Mouse (Mus musculus): Measurements from ENCODE around the gene Zfp316. TPM values are rescaled to one million over a fixed set of nuclear protein-coding genes. Genes with fewer than 3 reads are reported as not detected.

Zfp316 gene
- polyA plus RNA-seq, 1 experiment from 2014 or later = 8.7 TPM

DNA sequence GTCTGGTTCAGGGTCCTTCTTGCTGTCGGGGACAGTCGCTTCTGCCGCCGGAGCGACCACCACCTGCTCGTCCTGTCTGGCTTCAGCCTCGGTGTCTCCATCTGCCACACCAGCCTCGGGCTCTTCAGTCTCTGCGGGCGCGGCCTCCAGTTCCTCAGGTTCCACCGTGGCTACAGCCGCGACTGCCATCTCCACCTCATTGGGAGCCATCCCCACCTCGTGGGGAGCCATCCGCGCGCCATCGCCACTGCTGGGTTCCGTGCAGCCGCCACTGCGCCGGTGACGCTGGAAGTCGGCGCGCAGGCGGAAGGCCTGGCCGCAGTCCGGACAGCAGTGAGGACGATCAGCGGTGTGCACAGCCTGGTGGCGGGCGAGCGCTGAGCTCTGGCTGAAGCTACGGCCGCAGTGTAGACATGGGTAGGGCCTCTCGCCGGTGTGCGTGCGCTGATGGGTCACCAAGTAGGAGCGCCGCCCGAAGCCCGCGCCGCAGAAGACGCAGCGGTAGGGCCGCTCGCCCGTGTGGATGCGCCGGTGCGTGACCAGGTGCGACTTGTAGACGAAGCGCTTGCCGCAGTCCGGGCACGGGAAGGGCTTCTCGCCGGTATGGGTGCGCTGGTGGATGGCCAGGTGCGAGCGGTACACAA, 15.2 kb downstream of the Zfp316 start:
- H3K27ac ChIP-seq (ENCODE audit: low read length) = no peak overlapping the region
- 0 out of 2 replicates have a peak overlapping the region, but pooled peaks have one; percentile 50 for H3K9ac ChIP-seq (ENCODE audit: low read depth, low read length)
- no peak for ATAC-seq
- no peak overlapping the region for H3K4me3 ChIP-seq (ENCODE audit: low read depth, low read length)
- peaks cover 45% of the 10 kb centered on the region for H3K36me3 ChIP-seq (ENCODE audit: control insufficient read depth, insufficient read depth, low read length)
- no peak overlapping the region for H3K4me2 ChIP-seq (ENCODE audit: low read length)
- H3K27me3 ChIP-seq (ENCODE audit: control insufficient read depth, insufficient read depth, low read depth, low read length) = peaks cover 28% of the 10 kb centered on the region
- peaks cover 14% of the 10 kb centered on the region for H3K4me1 ChIP-seq (ENCODE audit: control insufficient read depth, insufficient read depth, low read length)
- H3K9me3 ChIP-seq (replicated peaks; ENCODE audit: control insufficient read depth, low read length, poor library complexity, severe bottlenecking) = no peaks in the 10 kb centered on the region; the same call in 1 of the 2 replicates
- 18% methylated on average over 66 of the region's 66 CpGs for WGBS

GRCm38 (mm10) chr5:143253881-143254486, 15.8 kb downstream of the Zfp316 start:
- H3K4me3 ChIP-seq (ENCODE audit: low read depth, low read length) = peak overlapping the region; percentile 18
- H3K9me3 ChIP-seq (replicated peaks; ENCODE audit: control insufficient read depth, low read length, poor library complexity, severe bottlenecking) = no peaks in the 10 kb centered on the region; the same call in 1 of the 2 replicates
- peaks cover 14% of the 10 kb centered on the region for H3K4me1 ChIP-seq (ENCODE audit: control insufficient read depth, insufficient read depth, low read length)
- 6% methylated on average over 78 of the region's 81 CpGs for WGBS
- H3K36me3 ChIP-seq (ENCODE audit: control insufficient read depth, insufficient read depth, low read length) = peaks cover 46% of the 10 kb centered on the region
- H3K27me3 ChIP-seq (ENCODE audit: control insufficient read depth, insufficient read depth, low read depth, low read length) = peaks cover 28% of the 10 kb centered on the region
- peak overlapping the region; percentile 50; the same call in 1 of the 2 replicates for H3K9ac ChIP-seq (ENCODE audit: low read depth, low read length)
- H3K4me2 ChIP-seq (ENCODE audit: low read length) = peak overlapping the region; percentile 46
- H3K27ac ChIP-seq (ENCODE audit: low read length) = no peak overlapping the region
- ATAC-seq = no peak

DNA sequence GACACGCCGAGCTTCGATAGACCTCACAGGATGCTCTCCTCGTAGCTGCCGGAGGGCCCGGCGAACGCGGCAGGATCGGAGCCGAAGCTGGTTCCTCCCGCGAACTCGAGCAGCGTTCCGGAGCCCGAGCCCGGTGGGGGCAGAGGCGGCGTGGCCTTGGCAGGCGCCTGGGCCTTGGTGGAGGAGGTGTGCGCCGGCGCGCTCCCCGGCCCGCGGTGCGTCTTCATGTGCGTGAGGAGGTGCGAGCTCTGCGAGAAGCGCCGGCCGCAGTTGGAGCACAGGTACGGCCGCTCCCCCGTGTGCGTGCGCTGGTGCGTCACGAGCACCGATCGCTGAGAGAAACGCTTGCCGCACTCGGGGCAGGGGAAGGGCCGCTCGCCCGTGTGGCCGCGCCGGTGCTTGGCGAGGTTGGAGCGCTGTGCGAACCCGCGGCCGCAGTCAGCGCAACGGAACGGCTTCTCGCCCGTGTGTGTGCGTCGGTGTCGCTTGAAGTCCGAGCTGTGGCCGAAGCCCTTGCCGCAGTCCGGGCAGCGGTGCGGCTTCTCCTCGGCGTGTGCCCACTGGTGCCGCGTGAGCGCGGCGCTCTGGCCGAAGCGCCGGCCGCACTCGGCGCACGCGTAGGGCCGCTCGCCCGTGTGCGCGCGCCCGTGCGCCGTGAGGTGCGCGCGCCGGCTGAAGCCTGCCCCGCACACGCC, 16.5 kb downstream of the Zfp316 start:
- Histone ChIP-seq H3K27ac (ENCODE audit: low read length) (no peak overlapping the region), H3K9ac (ENCODE audit: low read depth, low read length) (peak overlapping the region; percentile 50; the same call in 1 of the 2 replicates), H3K27me3 (ENCODE audit: control insufficient read depth, insufficient read depth, low read depth, low read length) (peaks cover 28% of the 10 kb centered on the region), H3K9me3 (replicated peaks; ENCODE audit: control insufficient read depth, low read length, poor library complexity, severe bottlenecking) (no peaks in the 10 kb centered on the region; the same call in 1 of the 2 replicates), H3K4me2 (ENCODE audit: low read length) (peak overlapping the region; percentile 46), H3K4me3 (ENCODE audit: low read depth, low read length) (peak overlapping the region; percentile 18), H3K36me3 (ENCODE audit: control insufficient read depth, insufficient read depth, low read length) (peaks cover 45% of the 10 kb centered on the region), H3K4me1 (ENCODE audit: control insufficient read depth, insufficient read depth, low read length) (peaks cover 14% of the 10 kb centered on the region)
- no peak for ATAC-seq
- WGBS = 7% methylated on average over 100 of the region's 103 CpGs

DNA sequence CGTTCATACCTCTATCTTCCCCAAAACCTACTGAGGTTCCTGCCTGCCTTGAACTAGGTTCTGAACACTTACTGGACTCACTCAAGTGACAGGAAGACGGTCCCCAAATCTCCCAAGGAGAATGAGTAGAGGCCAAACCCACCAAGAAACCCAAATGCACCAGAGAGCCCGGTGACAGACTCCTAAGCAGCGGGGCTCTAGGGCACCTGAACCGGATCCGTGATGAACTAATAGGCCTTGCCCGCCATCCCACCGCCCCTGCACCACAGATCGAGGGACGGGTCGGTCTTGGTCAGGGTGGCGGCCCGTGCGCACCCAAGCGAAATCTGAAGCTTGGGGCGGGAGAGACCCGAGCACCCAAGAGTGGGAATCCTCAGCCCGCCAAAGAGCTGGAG, 17.0 kb downstream of the Zfp316 start:
- peaks cover 14% of the 10 kb centered on the region for H3K4me1 ChIP-seq (ENCODE audit: control insufficient read depth, insufficient read depth, low read length)
- no peak overlapping the region for H3K4me2 ChIP-seq (ENCODE audit: low read length)
- no peak for ATAC-seq
- WGBS = 39% methylated on average over 18 of the region's 18 CpGs
- H3K9ac ChIP-seq (ENCODE audit: low read depth, low read length) = no peak overlapping the region
- H3K36me3 ChIP-seq (ENCODE audit: control insufficient read depth, insufficient read depth, low read length) = peaks cover 49% of the 10 kb centered on the region
- H3K27me3 ChIP-seq (ENCODE audit: control insufficient read depth, insufficient read depth, low read depth, low read length) = peaks cover 24% of the 10 kb centered on the region
- H3K27ac ChIP-seq (ENCODE audit: low read length) = no peak overlapping the region
- H3K9me3 ChIP-seq (replicated peaks; ENCODE audit: control insufficient read depth, low read length, poor library complexity, severe bottlenecking) = no peaks in the 10 kb centered on the region; the same call in 1 of the 2 replicates
- no peak overlapping the region for H3K4me3 ChIP-seq (ENCODE audit: low read depth, low read length)

- Histone ChIP-seq H3K9me3 (replicated peaks; ENCODE audit: control insufficient read depth, low read length, poor library complexity, severe bottlenecking) (no peaks in the 10 kb centered on the region; the same call in 1 of the 2 replicates), H3K9ac (ENCODE audit: low read depth, low read length) (no peak overlapping the region), H3K36me3 (ENCODE audit: control insufficient read depth, insufficient read depth, low read length) (peaks cover 52% of the 10 kb centered on the region), H3K4me3 (ENCODE audit: low read depth, low read length) (no peak overlapping the region), H3K27ac (ENCODE audit: low read length) (no peak overlapping the region), H3K4me1 (ENCODE audit: control insufficient read depth, insufficient read depth, low read length) (peaks cover 14% of the 10 kb centered on the region), H3K27me3 (ENCODE audit: control insufficient read depth, insufficient read depth, low read depth, low read length) (peaks cover 16% of the 10 kb centered on the region), H3K4me2 (ENCODE audit: low read length) (no peak overlapping the region)
- 61% methylated on average over 6 of the region's 6 CpGs for WGBS
- peak; percentile 33 for ATAC-seq
Measured at GRCm38 (mm10) chr5:143252039-143252438, 17.8 kb downstream of the Zfp316 start.

GRCm38 (mm10) chr5:143244926-143245325, 24.9 kb downstream of the Zfp316 start:
- Histone ChIP-seq H3K9me3 (replicated peaks; ENCODE audit: control insufficient read depth, low read length, poor library complexity, severe bottlenecking) (no peaks in the 10 kb centered on the region), H3K4me3 (ENCODE audit: low read depth, low read length) (no peak overlapping the region), H3K9ac (ENCODE audit: low read depth, low read length) (no peak overlapping the region), H3K36me3 (ENCODE audit: control insufficient read depth, insufficient read depth, low read length) (peaks cover 69% of the 10 kb centered on the region), H3K4me1 (ENCODE audit: control insufficient read depth, insufficient read depth, low read length) (no peaks in the 10 kb centered on the region), H3K27ac (ENCODE audit: low read length) (no peak overlapping the region), H3K4me2 (ENCODE audit: low read length) (no peak overlapping the region), H3K27me3 (ENCODE audit: control insufficient read depth, insufficient read depth, low read depth, low read length) (no peaks in the 10 kb centered on the region)
- 97% methylated on average over 26 of the region's 26 CpGs for WGBS
- ATAC-seq = no peak

GRCm38 (mm10) chr5:143236036-143236435, 33.8 kb downstream of the Zfp316 start:
- no peaks in the 10 kb centered on the region for H3K9me3 ChIP-seq (replicated peaks; ENCODE audit: control insufficient read depth, low read length, poor library complexity, severe bottlenecking)

DNA sequence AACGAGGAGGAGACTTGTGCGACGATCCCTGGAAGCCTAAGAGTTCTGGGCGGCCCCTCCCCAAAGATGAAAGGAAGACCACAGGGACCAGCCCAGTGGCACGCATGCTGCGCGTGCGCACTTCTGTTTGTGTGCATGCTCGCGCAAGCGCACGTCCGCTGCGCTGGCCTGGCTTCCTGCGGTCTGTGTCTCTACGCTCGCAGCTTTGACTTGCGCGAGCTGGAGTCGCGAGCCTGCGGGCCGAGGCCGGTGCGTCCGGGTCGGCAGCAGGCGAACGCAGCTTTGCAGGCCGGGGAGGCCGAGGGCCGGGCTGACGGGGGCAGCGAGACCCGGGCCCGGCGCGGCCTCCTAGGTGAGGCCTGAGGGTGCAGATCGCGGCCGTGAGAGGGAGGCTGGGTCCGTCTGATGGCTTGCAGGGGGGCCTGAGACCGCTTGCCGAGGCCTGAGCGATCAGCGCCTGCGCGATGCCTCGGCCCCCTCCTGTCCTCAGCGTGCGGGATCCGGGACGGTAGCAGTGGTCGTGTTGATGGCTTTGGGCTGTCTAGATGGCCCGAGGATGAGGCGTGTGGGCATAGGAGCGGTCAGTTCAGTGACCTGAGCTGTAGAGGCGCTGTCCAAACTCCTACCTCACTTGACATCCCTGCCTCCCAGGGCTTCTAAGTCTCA, 34.7 kb downstream of the Zfp316 start, which contains the start of gene Zfp12:
Gene Zfp12, plus strand, starts transcription at position 136 of the 666 bp plus-strand sequence.
- Histone ChIP-seq H3K9me3 (replicated peaks; ENCODE audit: control insufficient read depth, low read length, poor library complexity, severe bottlenecking) (no peaks in the 10 kb centered on the region), H3K27ac (ENCODE audit: low read length) (peak within 1 kb of the TSS; percentile 95), H3K4me2 (ENCODE audit: low read length) (peak within 1 kb of the TSS; percentile 87), H3K9ac (ENCODE audit: low read depth, low read length) (peak within 1 kb of the TSS; percentile 94), H3K27me3 (ENCODE audit: control insufficient read depth, insufficient read depth, low read depth, low read length) (no peaks in the 10 kb centered on the region), H3K4me3 (ENCODE audit: low read depth, low read length) (peak within 1 kb of the TSS; percentile 74), H3K36me3 (ENCODE audit: control insufficient read depth, insufficient read depth, low read length) (peaks cover 2% of the 10 kb centered on the region), H3K4me1 (ENCODE audit: control insufficient read depth, insufficient read depth, low read length) (peaks cover 22% of the 10 kb centered on the region)
- WGBS = under 1% methylated on average over 57 of the region's 58 CpGs
- ATAC-seq = peak; percentile 98

More at GRCm38 (mm10) chr5:143236036-143236435, 33.8 kb downstream of the Zfp316 start:
- Histone ChIP-seq H3K27ac (ENCODE audit: low read length) (no peak overlapping the region), H3K4me2 (ENCODE audit: low read length) (peak overlapping the region; percentile 87), H3K27me3 (ENCODE audit: control insufficient read depth, insufficient read depth, low read depth, low read length) (no peaks in the 10 kb centered on the region), H3K4me1 (ENCODE audit: control insufficient read depth, insufficient read depth, low read length) (peaks cover 22% of the 10 kb centered on the region), H3K4me3 (ENCODE audit: low read depth, low read length) (peak overlapping the region; percentile 74), H3K36me3 (ENCODE audit: control insufficient read depth, insufficient read depth, low read length) (peaks cover 11% of the 10 kb centered on the region), H3K9ac (ENCODE audit: low read depth, low read length) (peak overlapping the region; percentile 94)
- WGBS = 49% methylated on average over 9 of the region's 9 CpGs
- no peak for ATAC-seq

Measured in midbrain, embryonic 16.5 days (tissue).